Mouse (Mus musculus) erythroblast, embryonic 14.5 days (primary cell): ENCODE measurements around the gene Mindy2. TPM values are rescaled to one million over a fixed set of nuclear protein-coding genes. Genes with fewer than 3 reads are reported as not detected.

ENCODE experiments used
- H3K27me3 ChIP-seq: 2 replicates; pipeline ENCODE4 v1.6.1; 2012; ENCODE audit warnings: inconsistent platforms; ENCODE audit not compliant: control insufficient read depth
- H3K36me3 ChIP-seq: 2 replicates; pipeline ENCODE4 v1.6.1; 2012; ENCODE audit warnings: mild to moderate bottlenecking, inconsistent platforms; ENCODE audit not compliant: control insufficient read depth
- H3K4me1 ChIP-seq: 2 replicates; pipeline ENCODE4 v1.6.1; 2012; ENCODE audit warnings: inconsistent platforms; ENCODE audit not compliant: control insufficient read depth
- H3K4me3 ChIP-seq: replicated peaks from 2 replicates; pipeline ENCODE3; 2012; ENCODE audit warnings: moderate library complexity, mild to moderate bottlenecking, inconsistent platforms
- H3K9me3 ChIP-seq: 2 replicates; pipeline ENCODE4 v1.6.1; 2012; ENCODE audit warnings: low read length, inconsistent platforms, mixed read lengths; ENCODE audit not compliant: control insufficient read depth
- GATA1 ChIP-seq: IDR thresholded peaks from 2 replicates; pipeline ENCODE4 v1.6.1; 2012; ENCODE audit warnings: low read length, inconsistent platforms, mixed read lengths
- TAL1 ChIP-seq: IDR thresholded peaks from 3 replicates; pipeline ENCODE4 v1.6.1; 2012; ENCODE audit warnings: low read length, inconsistent platforms, mixed read lengths
- polyA plus RNA-seq: library from polyadenylated mRNA; stranded (reverse); fragments of >175 nt; gene quantifications from 2 replicates; pipeline ENCODE4 v1.2.3, GENCODE M21; 2012

Mindy2 gene
- polyA plus RNA-seq, 1 experiment: 6.8 TPM

GRCm38 (mm10) chr9:70602186-70602845 is 54.7 kb downstream of the Mindy2 start:
- TF ChIP-seq TAL1 (no peak), GATA1 (no peak)
- Histone ChIP-seq H3K27me3 (no peaks in the 10 kb centered on the region), H3K36me3 (peaks cover 97% of the 10 kb centered on the region), H3K4me1 (0 out of 2 replicates have a peak, but pooled peaks cover 2% of the 10 kb centered on the region), H3K9me3 (no peaks in the 10 kb centered on the region), H3K4me3 (no peak overlapping the region)

- 0 out of 2 replicates have a peak, but pooled peaks cover 2% of the 10 kb centered on the region for H3K4me1 ChIP-seq
- H3K36me3 ChIP-seq: peaks cover 94% of the 10 kb centered on the region
- TF ChIP-seq GATA1 (no peak), TAL1 (no peak)
- H3K4me3 ChIP-seq: no peak overlapping the region
- no peaks in the 10 kb centered on the region for H3K9me3 ChIP-seq
- H3K27me3 ChIP-seq: no peaks in the 10 kb centered on the region
These were observed 58.7 kb downstream of the Mindy2 start for GRCm38 (mm10) chr9:70598271-70598670.

GRCm38 (mm10) chr9:70591486-70591885 is 65.5 kb downstream of the Mindy2 start:
- Histone ChIP-seq H3K36me3 (peaks cover 97% of the 10 kb centered on the region), H3K4me1 (no peaks in the 10 kb centered on the region), H3K27me3 (no peaks in the 10 kb centered on the region), H3K9me3 (no peaks in the 10 kb centered on the region), H3K4me3 (no peak overlapping the region)
- TF ChIP-seq GATA1 (no peak), TAL1 (no peak)

GRCm38 (mm10) chr9:70590775-70591174 is 66.2 kb downstream of the Mindy2 start:
- H3K4me1 ChIP-seq: no peaks in the 10 kb centered on the region
- H3K9me3 ChIP-seq: no peaks in the 10 kb centered on the region
- no peaks in the 10 kb centered on the region for H3K27me3 ChIP-seq
- TF ChIP-seq TAL1: no peak
- TF ChIP-seq GATA1: no peak
- no peak overlapping the region for H3K4me3 ChIP-seq
- H3K36me3 ChIP-seq: peaks cover 97% of the 10 kb centered on the region

- H3K4me3 ChIP-seq: no peak overlapping the region
- H3K36me3 ChIP-seq: peaks cover 94% of the 10 kb centered on the region
- H3K27me3 ChIP-seq: no peaks in the 10 kb centered on the region
- no peaks in the 10 kb centered on the region for H3K9me3 ChIP-seq
- TF ChIP-seq GATA1 (no peak), TAL1 (no peak)
- H3K4me1 ChIP-seq: no peaks in the 10 kb centered on the region
These were observed 69.8 kb downstream of the Mindy2 start for GRCm38 (mm10) chr9:70587171-70587570.

- peaks cover 94% of the 10 kb centered on the region for H3K36me3 ChIP-seq
- no peaks in the 10 kb centered on the region for H3K4me1 ChIP-seq
- no peaks in the 10 kb centered on the region for H3K27me3 ChIP-seq
- no peak overlapping the region for H3K4me3 ChIP-seq
- no peaks in the 10 kb centered on the region for H3K9me3 ChIP-seq
- TF ChIP-seq TAL1 (no peak), GATA1 (no peak)
These were observed 71.8 kb downstream of the Mindy2 start for GRCm38 (mm10) chr9:70585172-70585571.

- TF ChIP-seq TAL1: no peak
- no peak for TF ChIP-seq GATA1
- Histone ChIP-seq H3K27me3 (no peaks in the 10 kb centered on the region), H3K4me1 (no peaks in the 10 kb centered on the region), H3K4me3 (no peak overlapping the region), H3K36me3 (peaks cover 95% of the 10 kb centered on the region), H3K9me3 (no peaks in the 10 kb centered on the region)
These were observed 72.3 kb downstream of the Mindy2 start for GRCm38 (mm10) chr9:70584641-70585040.

GRCm38 (mm10) chr9:70580956-70581355 is 76.0 kb downstream of the Mindy2 start:
- Histone ChIP-seq H3K9me3 (no peaks in the 10 kb centered on the region), H3K4me1 (peaks cover 4% of the 10 kb centered on the region), H3K36me3 (peaks cover 90% of the 10 kb centered on the region), H3K4me3 (no peak overlapping the region), H3K27me3 (no peaks in the 10 kb centered on the region)
- no peak for TF ChIP-seq TAL1
- TF ChIP-seq GATA1: no peak

DNA sequence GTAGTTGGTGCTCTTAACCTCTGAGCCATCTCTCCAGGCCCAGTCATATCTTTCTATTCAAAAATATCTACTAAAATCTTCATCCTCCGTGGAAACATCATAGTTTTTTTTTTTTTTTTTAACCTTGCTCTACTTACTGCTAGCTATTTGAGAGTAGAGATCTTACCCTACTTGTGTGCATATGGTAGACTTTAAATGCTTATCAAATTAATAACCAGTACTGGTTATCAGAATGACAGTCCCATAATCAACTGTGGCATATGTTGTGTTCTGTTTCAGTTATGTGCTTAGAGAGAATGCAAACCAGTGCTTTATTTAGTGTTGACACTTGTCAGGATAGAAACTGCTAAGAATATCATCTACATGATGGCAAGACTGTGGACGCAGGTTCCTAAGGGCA is 78.9 kb downstream of the Mindy2 start:
- TF ChIP-seq TAL1 (no peak), GATA1 (no peak)
- Histone ChIP-seq H3K27me3 (no peaks in the 10 kb centered on the region), H3K4me1 (peaks cover 4% of the 10 kb centered on the region), H3K4me3 (no peak overlapping the region), H3K36me3 (peaks cover 92% of the 10 kb centered on the region), H3K9me3 (no peaks in the 10 kb centered on the region)

- Histone ChIP-seq H3K4me3 (no peak overlapping the region), H3K9me3 (no peaks in the 10 kb centered on the region), H3K27me3 (no peaks in the 10 kb centered on the region), H3K36me3 (peaks cover 61% of the 10 kb centered on the region), H3K4me1 (no peaks in the 10 kb centered on the region)
- TF ChIP-seq GATA1 (no peak), TAL1 (no peak)
These were observed 86.6 kb downstream of the Mindy2 start for GRCm38 (mm10) chr9:70570351-70570750.
